Mouse (Mus musculus): ENCODE measurements around the gene Nlrp4a. TPM values are rescaled to one million over a fixed set of nuclear protein-coding genes. Genes with fewer than 3 reads are reported as not detected.
"Not testable (repeated sequence)": the region's sequence is repeated elsewhere in the genome, so short reads cannot be mapped to it uniquely, and the experiment has no call there.

Gene Nlrp4a
- polyA plus RNA-seq (2014; fragmentation: Nextera tagmentation; extraction: Ambion mirVana): not detected in 2 replicates

DNA sequence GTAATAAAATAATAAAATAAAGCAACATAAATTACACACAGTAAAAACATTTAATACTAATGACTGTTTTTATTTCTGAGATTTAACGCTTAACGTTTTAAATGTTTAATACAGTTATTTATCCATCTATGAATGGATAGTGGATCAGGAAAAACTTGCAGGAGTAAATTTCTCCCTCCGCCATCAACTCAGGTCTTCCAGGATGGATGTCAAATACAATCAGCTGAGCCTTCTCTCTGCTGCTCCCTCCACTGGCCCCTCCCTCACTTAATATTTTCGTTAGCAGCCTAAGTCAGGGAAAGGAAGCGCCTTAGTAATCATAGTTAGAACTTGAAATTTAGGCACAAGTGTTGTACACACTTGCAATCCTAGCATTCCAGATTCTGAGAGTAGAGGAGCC, at the start of gene Nlrp4a:
Gene Nlrp4a, plus strand, starts transcription at position 301 of the 400 bp plus-strand sequence.
- Histone ChIP-seq H3K9me3 (ENCODE audit: control insufficient read depth, low read depth, low read length) (no peaks in the 10 kb centered on the region), H3K27me3 (ENCODE audit: control insufficient read depth, insufficient read depth, low read length) (no peaks in the 10 kb centered on the region), H3K36me3 (ENCODE audit: control insufficient read depth, insufficient read depth, low read length) (no peaks in the 10 kb centered on the region), H3K27ac (ENCODE audit: low read length) (no peak within 1 kb of the TSS), H3K4me3 (ENCODE audit: low read depth, low read length) (no peak within 1 kb of the TSS), H3K4me2 (replicated peaks; ENCODE audit: low read depth, low read length) (no peak within 1 kb of the TSS), H3K9ac (replicated peaks; ENCODE audit: low read depth, low read length) (no peak within 1 kb of the TSS), H3K4me1 (ENCODE audit: control insufficient read depth, insufficient read depth, low read length) (no peaks in the 10 kb centered on the region)
- 80% methylated on average over 5 of the region's 5 CpGs for WGBS
- ATAC-seq (ENCODE audit: insufficient number of reproducible peaks, insufficient read depth, low FRiP score, low read depth): no peak

GRCm38 (mm10) chr7:26386691-26387090, 48.2 kb upstream of the Nlrp4a start:
- not testable (repeated sequence) for H3K27ac ChIP-seq (ENCODE audit: low read length); H3K4me1 ChIP-seq (ENCODE audit: control insufficient read depth, insufficient read depth, low read length); ATAC-seq (ENCODE audit: insufficient number of reproducible peaks, insufficient read depth, low FRiP score, low read depth); H3K36me3 ChIP-seq (ENCODE audit: control insufficient read depth, insufficient read depth, low read length); H3K4me2 ChIP-seq (replicated peaks; ENCODE audit: low read depth, low read length); H3K9me3 ChIP-seq (ENCODE audit: control insufficient read depth, low read depth, low read length); H3K9ac ChIP-seq (replicated peaks; ENCODE audit: low read depth, low read length); H3K4me3 ChIP-seq (ENCODE audit: low read depth, low read length); H3K27me3 ChIP-seq (ENCODE audit: control insufficient read depth, insufficient read depth, low read length)
- whole genome bisulfite sequencing: 76% methylated on average over 5 of the region's 5 CpGs

DNA sequence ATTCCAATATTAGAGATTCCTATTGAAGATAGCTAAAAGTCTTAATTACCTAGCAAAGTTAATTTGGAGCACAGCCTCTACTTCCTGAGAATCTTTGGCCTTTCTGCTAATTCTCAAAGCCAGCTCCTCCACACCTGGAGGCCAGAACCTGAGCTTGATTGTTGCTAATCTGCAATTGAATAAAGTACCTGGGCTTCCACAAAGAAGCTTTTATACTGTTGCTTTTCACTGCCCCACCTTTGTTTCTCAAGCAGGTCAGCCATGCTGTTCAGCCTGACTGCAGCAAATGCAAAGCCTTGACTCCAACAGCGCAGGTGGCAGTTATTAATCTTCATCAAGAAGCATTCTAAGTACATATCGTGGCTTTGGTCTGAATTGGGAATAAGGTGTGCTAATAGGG, 43.8 kb upstream of the Nlrp4a start:
- ATAC-seq (ENCODE audit: insufficient number of reproducible peaks, insufficient read depth, low FRiP score, low read depth); H3K27me3 ChIP-seq (ENCODE audit: control insufficient read depth, insufficient read depth, low read length); H3K4me2 ChIP-seq (replicated peaks; ENCODE audit: low read depth, low read length); H3K27ac ChIP-seq (ENCODE audit: low read length); H3K9ac ChIP-seq (replicated peaks; ENCODE audit: low read depth, low read length); H3K36me3 ChIP-seq (ENCODE audit: control insufficient read depth, insufficient read depth, low read length); H3K4me3 ChIP-seq (ENCODE audit: low read depth, low read length); H3K4me1 ChIP-seq (ENCODE audit: control insufficient read depth, insufficient read depth, low read length); H3K9me3 ChIP-seq (ENCODE audit: control insufficient read depth, low read depth, low read length): not testable (repeated sequence)
- WGBS: 70% methylated on average over 2 of the region's 2 CpGs

GRCm38 (mm10) chr7:26391811-26392210, 43.1 kb upstream of the Nlrp4a start:
- H3K9ac ChIP-seq (replicated peaks; ENCODE audit: low read depth, low read length); H3K27ac ChIP-seq (ENCODE audit: low read length); H3K4me1 ChIP-seq (ENCODE audit: control insufficient read depth, insufficient read depth, low read length); H3K36me3 ChIP-seq (ENCODE audit: control insufficient read depth, insufficient read depth, low read length); H3K4me3 ChIP-seq (ENCODE audit: low read depth, low read length); H3K27me3 ChIP-seq (ENCODE audit: control insufficient read depth, insufficient read depth, low read length); H3K4me2 ChIP-seq (replicated peaks; ENCODE audit: low read depth, low read length); ATAC-seq (ENCODE audit: insufficient number of reproducible peaks, insufficient read depth, low FRiP score, low read depth); H3K9me3 ChIP-seq (ENCODE audit: control insufficient read depth, low read depth, low read length): not testable (repeated sequence)
- 89% methylated on average over 6 of the region's 6 CpGs for WGBS

- not testable (repeated sequence) for H3K9me3 ChIP-seq (ENCODE audit: control insufficient read depth, low read depth, low read length); H3K27ac ChIP-seq (ENCODE audit: low read length); H3K4me2 ChIP-seq (replicated peaks; ENCODE audit: low read depth, low read length); ATAC-seq (ENCODE audit: insufficient number of reproducible peaks, insufficient read depth, low FRiP score, low read depth); H3K27me3 ChIP-seq (ENCODE audit: control insufficient read depth, insufficient read depth, low read length); H3K4me3 ChIP-seq (ENCODE audit: low read depth, low read length); H3K4me1 ChIP-seq (ENCODE audit: control insufficient read depth, insufficient read depth, low read length); H3K9ac ChIP-seq (replicated peaks; ENCODE audit: low read depth, low read length); H3K36me3 ChIP-seq (ENCODE audit: control insufficient read depth, insufficient read depth, low read length)
- 78% methylated on average over 2 of the region's 2 CpGs for WGBS
Measured at GRCm38 (mm10) chr7:26403600-26403999, 31.3 kb upstream of the Nlrp4a start, which contains the start of gene Nlrp9c. TSS of gene Nlrp9c (minus strand) at chr7:26403700.

DNA sequence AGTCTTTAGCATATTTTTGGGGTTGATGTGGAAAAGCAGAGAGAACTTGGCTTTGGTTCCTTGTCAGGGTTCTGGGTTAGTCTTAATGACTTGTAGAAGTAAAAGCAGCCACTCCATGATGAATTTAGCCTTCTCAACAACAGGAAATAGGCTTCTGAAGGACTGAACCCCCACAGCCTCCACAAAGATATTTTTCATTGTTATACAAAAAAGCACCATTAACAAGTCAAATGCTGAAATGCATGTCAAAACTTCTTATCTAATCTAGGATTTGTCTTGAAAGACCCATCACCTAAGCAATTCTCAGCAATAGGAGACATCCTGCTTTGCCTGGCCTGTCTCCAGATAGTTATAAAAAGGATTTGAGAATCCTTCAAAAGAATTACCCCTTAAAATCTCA, 41.8 kb downstream of the Nlrp4a start:
- no peak for ATAC-seq (ENCODE audit: insufficient number of reproducible peaks, insufficient read depth, low FRiP score, low read depth)
- Histone ChIP-seq H3K9ac (replicated peaks; ENCODE audit: low read depth, low read length) (no peak overlapping the region), H3K4me2 (replicated peaks; ENCODE audit: low read depth, low read length) (no peak overlapping the region), H3K27ac (ENCODE audit: low read length) (no peak overlapping the region), H3K4me3 (ENCODE audit: low read depth, low read length) (no peak overlapping the region), H3K9me3 (ENCODE audit: control insufficient read depth, low read depth, low read length) (0 out of 2 replicates have a peak, but pooled peaks cover 7% of the 10 kb centered on the region), H3K27me3 (ENCODE audit: control insufficient read depth, insufficient read depth, low read length) (no peaks in the 10 kb centered on the region), H3K4me1 (ENCODE audit: control insufficient read depth, insufficient read depth, low read length) (no peaks in the 10 kb centered on the region), H3K36me3 (ENCODE audit: control insufficient read depth, insufficient read depth, low read length) (no peaks in the 10 kb centered on the region)

DNA sequence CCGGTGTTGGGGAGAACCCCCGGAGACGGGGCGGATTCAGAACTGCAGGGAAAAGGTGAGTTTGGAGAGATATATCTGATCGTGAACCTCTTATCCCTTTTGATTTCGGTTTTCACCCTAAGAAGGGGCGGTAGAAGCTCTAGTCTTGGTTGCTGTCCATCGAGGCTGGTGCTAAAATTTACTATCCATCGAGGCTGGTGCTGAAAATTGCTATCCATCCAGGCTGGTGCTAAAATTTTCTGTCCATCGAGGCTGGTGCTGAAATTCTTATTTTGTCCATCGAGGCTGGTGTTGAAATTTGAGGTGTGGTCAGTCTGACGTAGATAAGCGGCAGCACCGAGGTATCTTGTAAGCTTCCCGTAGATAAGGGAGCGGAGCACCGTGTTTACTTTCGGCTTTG, 54.6 kb downstream of the Nlrp4a start:
- not testable (repeated sequence) for ATAC-seq (ENCODE audit: insufficient number of reproducible peaks, insufficient read depth, low FRiP score, low read depth); H3K4me2 ChIP-seq (replicated peaks; ENCODE audit: low read depth, low read length)

More for the DNA sequence above, 54.6 kb downstream of the Nlrp4a start:
- H3K4me1 ChIP-seq (ENCODE audit: control insufficient read depth, insufficient read depth, low read length); H3K4me3 ChIP-seq (ENCODE audit: low read depth, low read length); H3K9ac ChIP-seq (replicated peaks; ENCODE audit: low read depth, low read length); H3K9me3 ChIP-seq (ENCODE audit: control insufficient read depth, low read depth, low read length); H3K27me3 ChIP-seq (ENCODE audit: control insufficient read depth, insufficient read depth, low read length); H3K36me3 ChIP-seq (ENCODE audit: control insufficient read depth, insufficient read depth, low read length); H3K27ac ChIP-seq (ENCODE audit: low read length): not testable (repeated sequence)
- WGBS: 76% methylated on average over 18 of the region's 18 CpGs

Other genes starting within 250 kb of the Nlrp4a start
- not detected in 2 replicates for gene Vmn1r184, start 174.8 kb upstream of the Nlrp4a start, polyA plus RNA-seq (2014; fragmentation: Nextera tagmentation; extraction: Ambion mirVana)
- gene Cyp2a4, start 127.9 kb upstream of the Nlrp4a start, polyA plus RNA-seq (2014; fragmentation: Nextera tagmentation; extraction: Ambion mirVana): not detected in 2 replicates
- gene Nlrp9c, start 31.4 kb upstream of the Nlrp4a start, polyA plus RNA-seq (2014; fragmentation: Nextera tagmentation; extraction: Ambion mirVana): not detected in 2 replicates
- not detected in 2 replicates for gene Nlrp9a, start 99.9 kb downstream of the Nlrp4a start, polyA plus RNA-seq (2014; fragmentation: Nextera tagmentation; extraction: Ambion mirVana)
- not detected in 2 replicates for gene Vmn1r185, start 183.4 kb downstream of the Nlrp4a start, polyA plus RNA-seq (2014; fragmentation: Nextera tagmentation; extraction: Ambion mirVana)

Measured in stomach, embryonic 14.5 days (tissue).